Comparison of ENCODE assay signal across 32 mouse cellular contexts in the genomic region with DNA sequence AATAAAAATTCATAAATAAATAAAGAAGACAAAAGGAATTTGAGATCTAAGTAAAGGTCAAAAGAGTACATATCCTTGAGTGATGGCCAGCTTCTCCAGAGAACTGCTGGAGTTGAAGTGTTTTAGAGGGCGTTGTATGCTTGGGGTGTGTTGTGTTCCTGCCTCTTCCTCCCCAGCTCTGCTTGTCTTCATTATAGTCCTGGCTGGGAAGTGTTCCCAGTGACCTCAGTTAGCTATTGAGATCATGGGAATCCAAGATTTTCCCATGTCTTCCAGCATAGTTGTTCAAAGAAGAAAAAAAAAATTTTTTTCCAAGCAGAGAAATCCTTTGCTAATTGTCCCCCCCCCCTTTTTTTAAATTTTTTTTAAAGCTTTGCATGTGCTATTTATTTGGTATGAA. TPM values are rescaled to one million over a fixed set of nuclear protein-coding genes. Genes with fewer than 3 reads are reported as not detected.
DNase-seq lines count a peak whose midpoint lies in the region; TF ChIP-seq lines count a peak whose summit lies in the region.
"Had no signal": no experiment of that assay in that cellular context is flagged by ENCODE, and none has a peak within 500 bp of the region (broad histone marks: within the 10 kb centered on the region; RNA-seq: fewer than 3 reads in every experiment).

No protein-coding gene starts in this region.

- H3K4me3 ChIP-seq in kidney, adult 2 months (ENCODE audit: insufficient read depth, low read depth, low read length), result no peak overlapping the region
- H3K4me3 ChIP-seq in left cerebral cortex, adult 2 months, result no peak overlapping the region
- H3K4me3 ChIP-seq: embryonic facial prominence, embryonic 10.5 days; forebrain, embryonic 10.5 days; limb, embryonic 13.5 days; liver, embryonic 13.5 days; midbrain, embryonic 12.5 days had no signal

- H3K36me3 ChIP-seq in kidney, adult 2 months (ENCODE audit: control insufficient read depth, insufficient read depth, low read length), result no peaks in the 10 kb centered on the region

- no peaks in the 10 kb centered on the region for H3K27me3 ChIP-seq in kidney, adult 2 months (replicated peaks; ENCODE audit: control insufficient read depth, insufficient read depth, low read length)
- H3K27me3 ChIP-seq: limb, embryonic 13.5 days; liver, embryonic 13.5 days; midbrain, embryonic 12.5 days had no signal

- no peak for TF ChIP-seq CTCF in kidney, adult 2 months (conservative IDR thresholded peaks at IDR 0.05; ENCODE audit: insufficient read depth, insufficient read length, low read depth, low read length)
- TF ChIP-seq CTCF in left cerebral cortex, adult 2 months (IDR thresholded peaks at IDR 0.05), result no peak

- H3K4me1 ChIP-seq in kidney, adult 2 months (ENCODE audit: control insufficient read depth, insufficient read depth, low read length), result no peaks in the 10 kb centered on the region
- H3K4me1 ChIP-seq: forebrain, embryonic 10.5 days; limb, embryonic 13.5 days; midbrain, embryonic 12.5 days had no signal

- no peak overlapping the region for H3K27ac ChIP-seq in kidney, adult 2 months (ENCODE audit: insufficient read depth, low read depth, low read length)
- H3K27ac ChIP-seq in left cerebral cortex, adult 2 months, result no peak overlapping the region
- H3K27ac ChIP-seq: embryonic facial prominence, embryonic 10.5 days; forebrain, embryonic 10.5 days; hindbrain, embryonic 14.5 days; limb, embryonic 13.5 days; liver, embryonic 13.5 days; midbrain, embryonic 12.5 days had no signal

- TF ChIP-seq POLR2A in kidney, adult 2 months (IDR thresholded peaks at IDR 0.05; ENCODE audit: low read depth, low read length), result no peak

- peak; percentile 8 for DNase-seq in gastrocnemius, postnatal 10 days
- no peak for DNase-seq in gastrocnemius, adult 8-10 months (ENCODE audit: low spot score in 2 of 2)
- DNase-seq in kidney, adult 2 months, result peak; percentile 6
- DNase-seq in kidney, adult 9 months, result no peak
- DNase-seq in lung, postnatal 10 days, result peak; percentile 31
- DNase-seq in lung, postnatal 25 days (ENCODE audit: low spot score), result no peak
- DNase-seq in heart, postnatal 4 days, result peak; percentile 13
- no peak for DNase-seq in left cerebral cortex, adult 2 months (ENCODE audit: extremely low spot score in 1 of 2, low spot score in 2 of 2)
- DNase-seq: cerebellum, adult 11-12 months; cerebellum, postnatal 10 days; kidney, postnatal 25 days; layer of hippocampus, postnatal 36 days; liver, embryonic 13.5 days; lung, embryonic 14.5 days; thymus, adult 2 months; thymus, postnatal 4 days had no signal

- 73% methylated on average over 1 of the region's 1 CpGs for WGBS in kidney, adult 2 months

- intact Hi-C loops in left cerebral cortex, adult 2 months (cut with DNase I), result no loop called here

RNA-seq across cellular contexts. Expression of a gene that starts 14.1 kb away (rescaled TPM):
- 10 to 100 TPM; 10.4 to 12.8 TPM for total RNA-seq in gastrocnemius, postnatal 10 days (2021)
- 1 to 10 TPM; 1.1 to 4.8 (median 3.1) TPM for total RNA-seq in gastrocnemius, adult 8-10 months (2022)
- polyA plus RNA-seq in kidney, adult 2 months (2012; rRNA removed), result 0.22 and 0.39 TPM in 2 replicates
- total RNA-seq in heart, postnatal 4 days (2021), result 10 to 100 TPM; 42.4 to 51.9 TPM
- total RNA-seq in left cerebral cortex, adult 2 months (2021), result 1 to 10 TPM; 2.5 to 3.0 TPM

RNA-seq across cellular contexts. Expression of a gene that starts 30.4 kb away (rescaled TPM):
- total RNA-seq in gastrocnemius, postnatal 10 days (2021), result 10 to 100 TPM; 19.6 to 21.4 TPM
- 10 to 100 TPM in 3 of 4 experiments, 1 to 10 TPM in 1; 9.1 to 17.5 (median 15.4) TPM for total RNA-seq in gastrocnemius, adult 8-10 months (2022)
- 126 and 129 TPM in 2 replicates for polyA plus RNA-seq in kidney, adult 2 months (2012; rRNA removed)
- total RNA-seq in heart, postnatal 4 days (2021), result 10 to 100 TPM; 39.0 to 45.0 TPM
- total RNA-seq in left cerebral cortex, adult 2 months (2021), result 100 to 1,000 TPM; 133 to 135 TPM

RNA-seq across cellular contexts. Expression of a gene that starts 49.3 kb away (rescaled TPM):
- total RNA-seq in gastrocnemius, postnatal 10 days (2021), result 100 to 1,000 TPM; 111 to 112 TPM
- total RNA-seq in gastrocnemius, adult 8-10 months (2022), result 100 to 1,000 TPM; 731 to 847 (median 747) TPM
- 0.07 and 1.1 TPM in 2 replicates for polyA plus RNA-seq in kidney, adult 2 months (2012; rRNA removed)
- under 1 TPM; 0.26 to 0.38 TPM for total RNA-seq in heart, postnatal 4 days (2021)
- not detected for total RNA-seq in left cerebral cortex, adult 2 months (2021)
- total RNA-seq: adrenal gland, adult 18-20 months; granulocyte monocyte progenitor cell, adult 5-6 weeks; layer of hippocampus, adult 8-10 months; layer of hippocampus, postnatal 36 days; left cerebral cortex, postnatal 14 days; megakaryocyte, adult 5-6 weeks; monocyte, adult 5-6 weeks; neutrophil, adult 5-6 weeks had no signal
- polyA plus RNA-seq: cortical plate, adult 2 months; forebrain, embryonic 16.5 days; hindbrain, embryonic 14.5 days; inflammation-experienced regulatory T-cells, adult 6 months; liver, embryonic 13.5 days; lung, embryonic 14.5 days; midbrain, embryonic 12.5 days; small intestine, adult 2 months had no signal

Comparison
In these comparisons a context has a peak if more than half of its experiments do, and no peak if none do; other contexts are left out.
1. DNase-seq: peak in gastrocnemius, postnatal 10 days (single experiment), kidney, adult 2 months (single experiment), lung, postnatal 10 days (single experiment) and heart, postnatal 4 days (single experiment); none in gastrocnemius, adult 8-10 months (0 of 2), kidney, adult 9 months (single experiment), lung, postnatal 25 days (single experiment) and left cerebral cortex, adult 2 months (0 of 2).
2. RNA of a gene that starts 49.3 kb away (total RNA-seq): 731 to 847 TPM in gastrocnemius, adult 8-10 months and 111 to 112 TPM in gastrocnemius, postnatal 10 days; 0.26 to 0.38 TPM in heart, postnatal 4 days and not detected in left cerebral cortex, adult 2 months; every median in the first group is over 10 times any median in the second.